Mouse (Mus musculus) embryonic fibroblast, embryonic 13.5 days (primary cell): ENCODE results near the gene Sigmar1. TPM values are rescaled to one million over a fixed set of nuclear protein-coding genes. Genes with fewer than 3 reads are reported as not detected.
A peak's percentile ranks its signal among the peaks of the same experiment; 100 is the strongest.
"Not testable (repeated sequence)": the region's sequence is repeated elsewhere in the genome, so short reads cannot be mapped to it uniquely, and the experiment has no call there.

Source experiments
- H3K27ac ChIP-seq: 2 replicates; pipeline ENCODE4 v1.5.1; 2012; ENCODE audit warnings: low read length, control low read depth, inconsistent platforms; ENCODE audit not compliant: insufficient read depth
- H3K4me1 ChIP-seq: 2 replicates; pipeline ENCODE4 v1.6.1; 2011; ENCODE audit warnings: low read length; ENCODE audit not compliant: control insufficient read depth, insufficient read depth
- H3K4me3 ChIP-seq: 2 replicates; pipeline ENCODE4 v1.5.1; 2011; ENCODE audit warnings: mild to moderate bottlenecking, control low read depth, low read length; ENCODE audit not compliant: insufficient read depth
- CTCF ChIP-seq: IDR thresholded peaks from 2 replicates; pipeline ENCODE4 v1.5.1; 2011; ENCODE audit warnings: mild to moderate bottlenecking, control low read depth, low read length, moderate library complexity, borderline replicate concordance; ENCODE audit not compliant: insufficient read depth
- polyA plus RNA-seq: library from polyadenylated mRNA; stranded (reverse); fragments of >200 nt; gene quantifications from 2 replicates; pipeline ENCODE4 v1.2.4, GENCODE M21; 2011; ENCODE audit warnings: low read depth; ENCODE audit not compliant: missing spikeins, insufficient read length

Gene Sigmar1
- polyA plus RNA-seq, 1 experiment, result 78.6 TPM

GRCm38 (mm10) chr4:41696930-41697841, 58.8 kb downstream of the Sigmar1 start, which contains the start of gene Cntfr:
Cntfr (minus strand) TSS chr4:41697089.
- TF ChIP-seq CTCF, result peak; percentile 79
- H3K4me3 ChIP-seq, H3K4me1 ChIP-seq, H3K27ac ChIP-seq: not testable (repeated sequence)

- not testable (repeated sequence) for H3K4me3 ChIP-seq, H3K4me1 ChIP-seq, H3K27ac ChIP-seq
Measured at GRCm38 (mm10) chr4:41696452-41696851, 59.5 kb downstream of the Sigmar1 start.

- H3K4me1 ChIP-seq, H3K27ac ChIP-seq, H3K4me3 ChIP-seq: not testable (repeated sequence)
Measured at GRCm38 (mm10) chr4:41695800-41696199, 60.2 kb downstream of the Sigmar1 start.

- H3K4me1 ChIP-seq, H3K4me3 ChIP-seq, H3K27ac ChIP-seq: not testable (repeated sequence)
Measured at GRCm38 (mm10) chr4:41693511-41693910, 62.4 kb downstream of the Sigmar1 start.

- not testable (repeated sequence) for H3K4me1 ChIP-seq, H3K4me3 ChIP-seq, H3K27ac ChIP-seq
Measured at GRCm38 (mm10) chr4:41690014-41690413, 65.9 kb downstream of the Sigmar1 start.

- not testable (repeated sequence) for H3K4me1 ChIP-seq, H3K27ac ChIP-seq, H3K4me3 ChIP-seq
Measured at GRCm38 (mm10) chr4:41688562-41688961, 67.4 kb downstream of the Sigmar1 start.

Other genes with a start within 250 kb of the Sigmar1 start
- not detected in 2 replicates for gene 1110017D15Rik, start 238.8 kb downstream of the Sigmar1 start, polyA plus RNA-seq
- 11.4 and 15.5 TPM in 2 replicates for gene Fam219a, start 186.6 kb downstream of the Sigmar1 start, polyA plus RNA-seq
- gene Dnaic1, start 186.4 kb downstream of the Sigmar1 start, polyA plus RNA-seq, result not detected in 2 replicates
- 1.4 and 1.7 TPM in 2 replicates for gene Enho, start 115.8 kb downstream of the Sigmar1 start, polyA plus RNA-seq
- gene Cntfr, start 59.1 kb downstream of the Sigmar1 start, polyA plus RNA-seq, result 4.3 and 4.9 TPM in 2 replicates
- gene Il11ra1, start 56.2 kb downstream of the Sigmar1 start, polyA plus RNA-seq, result 78.5 and 97.4 TPM in 2 replicates
- gene Rpp25l, start 42.6 kb downstream of the Sigmar1 start, polyA plus RNA-seq, result 14.0 and 16.2 TPM in 2 replicates
- gene Dctn3, start 33.0 kb downstream of the Sigmar1 start, polyA plus RNA-seq, result 81.6 and 98.1 TPM in 2 replicates
- not detected in 2 replicates for gene Arid3c, start 25.0 kb downstream of the Sigmar1 start, polyA plus RNA-seq
- gene Galt, start 929 bp downstream of the Sigmar1 start, polyA plus RNA-seq, result 25.1 and 25.5 TPM in 2 replicates
- gene Ccl27a, start 18.1 kb upstream of the Sigmar1 start, polyA plus RNA-seq, result 12.6 and 13.4 TPM in 2 replicates
- not detected in 2 replicates for gene Gm21541, start 147.5 kb upstream of the Sigmar1 start, polyA plus RNA-seq
- gene Gm20878, start 185.4 kb upstream of the Sigmar1 start, polyA plus RNA-seq, result 1.1 and 1.6 TPM in 2 replicates
- 0.21 TPM in 1 of 2 replicates, not detected in the other for gene Fam205a4, start 209.9 kb upstream of the Sigmar1 start, polyA plus RNA-seq